Mouse (Mus musculus) E14TG2a.4 (cell line): ENCODE measurements around the gene Glb1l.

Source experiments
- CTCF ChIP-seq: conservative IDR thresholded peaks from 2 replicates; pipeline ENCODE4 v1.5.1; 2014; ENCODE audit warnings: low read length
- POU5F1 ChIP-seq: IDR thresholded peaks from 2 replicates; pipeline ENCODE4 v1.6.1; 2014; ENCODE audit warnings: low read length, borderline replicate concordance

GRCm38 (mm10) chr1:75210136-75211087 is at the start of gene Glb1l, which contains the start of gene Stk16:
- TF ChIP-seq CTCF (no peak), POU5F1 (no peak)
